Mouse (Mus musculus): ENCODE data around the gene Fam234b. TPM values are rescaled to one million over a fixed set of nuclear protein-coding genes. Genes with fewer than 3 reads are reported as not detected.

The Fam234b gene
- polyA plus RNA-seq, 1 experiment from 2014 or later = 18.7 TPM

DNA sequence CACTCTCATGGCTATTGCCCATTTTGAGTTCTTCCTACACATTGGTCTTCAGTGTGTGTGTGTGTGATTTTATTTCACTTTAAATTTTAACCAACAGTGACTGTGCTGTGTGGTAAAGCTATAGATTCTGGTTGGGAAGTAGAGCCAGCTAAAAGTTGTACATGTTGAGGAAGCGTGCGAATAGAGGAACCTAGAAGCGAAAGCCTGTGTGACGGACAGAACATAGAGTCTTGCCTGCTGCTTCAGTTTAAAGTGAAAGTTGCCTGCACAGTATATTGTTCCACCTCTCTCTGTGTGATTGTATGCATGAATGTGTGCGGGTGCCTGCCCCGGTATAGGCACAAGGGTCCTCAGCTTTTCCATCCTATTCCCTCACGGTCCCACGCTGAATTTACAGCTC lies 42.6 kb downstream of the Fam234b start:
- no peak for DNase-seq (ENCODE audit: low spot score)
- Histone ChIP-seq H3K27ac (no peak overlapping the region), H3K36me3 (no peaks in the 10 kb centered on the region), H3K4me3 (no peak overlapping the region), H3K9me3 (replicated peaks) (no peaks in the 10 kb centered on the region), H3K4me1 (peaks cover 22% of the 10 kb centered on the region), H3K27me3 (ENCODE audit: low read depth, poor library complexity, severe bottlenecking) (no peaks in the 10 kb centered on the region)
- 92% methylated on average over 8 of the region's 8 CpGs for WGBS

DNA sequence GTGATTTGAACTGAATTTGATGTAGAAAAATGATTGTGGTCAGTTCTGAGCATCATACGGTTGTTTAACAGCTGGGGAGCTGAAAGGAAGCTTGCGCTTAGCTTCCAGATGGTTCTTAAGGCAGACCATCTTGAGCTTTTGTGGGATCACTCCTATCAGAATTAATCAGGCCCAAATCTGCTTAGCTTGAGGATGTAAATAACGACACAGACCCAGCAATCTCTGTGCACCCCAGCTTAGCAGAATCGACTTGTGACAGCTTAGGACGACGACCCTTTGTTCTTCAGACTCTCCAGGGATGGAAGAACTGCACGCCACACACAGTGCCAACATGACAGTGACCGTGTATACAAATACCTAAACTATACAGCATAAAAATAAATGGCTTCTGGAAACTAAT lies 47.8 kb downstream of the Fam234b start:
- Histone ChIP-seq H3K27me3 (ENCODE audit: low read depth, poor library complexity, severe bottlenecking) (no peaks in the 10 kb centered on the region; the same call in 1 of the 2 replicates), H3K36me3 (no peaks in the 10 kb centered on the region), H3K9me3 (replicated peaks) (no peaks in the 10 kb centered on the region), H3K4me3 (no peak overlapping the region), H3K4me1 (peaks cover 26% of the 10 kb centered on the region), H3K27ac (no peak overlapping the region)
- WGBS = 87% methylated on average over 8 of the region's 8 CpGs
- DNase-seq (ENCODE audit: low spot score) = no peak

DNA sequence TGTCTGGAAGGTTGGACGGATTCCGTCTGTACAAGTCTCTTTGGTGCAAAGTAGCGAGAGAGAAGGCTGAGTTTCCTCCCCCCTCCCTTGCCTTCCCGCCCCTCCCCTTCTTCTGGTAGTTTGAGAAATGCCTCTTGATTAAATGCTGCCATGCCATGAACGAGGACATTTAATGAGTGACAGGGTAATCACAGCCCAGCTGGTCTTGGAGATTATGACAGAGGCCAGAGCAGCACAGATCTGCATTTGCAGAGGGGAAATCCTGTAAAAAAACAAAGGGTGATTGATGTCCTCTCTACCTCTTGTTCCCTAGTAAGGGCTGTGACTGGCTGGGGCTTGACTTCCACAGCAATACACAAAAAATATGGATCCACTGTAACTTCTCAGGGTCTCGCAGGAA lies 50.1 kb downstream of the Fam234b start:
- 59% methylated on average over 6 of the region's 6 CpGs for WGBS

DNA sequence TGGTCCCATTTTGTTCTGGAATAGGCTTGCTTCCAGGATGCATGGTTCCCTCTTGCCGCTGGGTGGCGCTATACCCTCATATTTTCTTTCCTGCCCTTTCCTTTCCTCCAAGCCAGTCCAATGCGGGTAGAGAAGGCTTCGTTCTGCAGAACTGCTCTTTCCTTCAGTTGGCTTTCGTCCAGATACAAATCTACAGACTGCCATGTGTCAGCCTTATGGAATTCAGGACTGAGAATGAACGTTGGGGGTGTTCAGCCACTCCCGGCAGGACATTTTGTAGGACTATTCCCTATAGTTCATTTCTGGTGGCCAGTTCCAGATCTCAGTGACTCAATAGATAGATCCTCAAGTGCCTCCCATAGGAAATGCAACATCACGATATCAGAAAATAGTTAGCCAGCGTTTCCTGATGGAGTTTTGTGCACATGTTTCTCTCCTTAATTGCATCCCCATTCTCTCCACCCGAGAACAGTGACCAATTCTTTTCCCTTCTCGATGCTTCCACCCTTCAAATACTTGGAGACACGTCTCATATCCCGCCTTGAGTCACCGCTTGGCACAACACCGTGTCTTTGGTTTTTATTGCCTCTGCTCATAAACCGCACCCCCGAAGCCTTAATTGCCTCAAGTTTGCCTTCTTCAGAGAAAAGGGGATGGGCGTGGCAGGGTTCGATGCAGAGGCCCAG lies 52.2 kb downstream of the Fam234b start:
- no peaks in the 10 kb centered on the region for H3K9me3 ChIP-seq (replicated peaks)
- DNase-seq (ENCODE audit: low spot score) = peak; percentile 84
- peaks cover 31% of the 10 kb centered on the region for H3K4me1 ChIP-seq
- no peaks in the 10 kb centered on the region for H3K36me3 ChIP-seq
- H3K27me3 ChIP-seq (ENCODE audit: low read depth, poor library complexity, severe bottlenecking) = peaks cover 18% of the 10 kb centered on the region
- no peak overlapping the region for H3K4me3 ChIP-seq
- 30% methylated on average over 19 of the region's 19 CpGs for whole genome bisulfite sequencing
- no peak overlapping the region for H3K27ac ChIP-seq

More for the DNA sequence above, 50.1 kb downstream of the Fam234b start:
- H3K27ac ChIP-seq = no peak overlapping the region
- H3K36me3 ChIP-seq = no peaks in the 10 kb centered on the region
- peaks cover 13% of the 10 kb centered on the region for H3K27me3 ChIP-seq (ENCODE audit: low read depth, poor library complexity, severe bottlenecking)
- H3K4me3 ChIP-seq = no peak overlapping the region
- peaks cover 27% of the 10 kb centered on the region for H3K4me1 ChIP-seq
- DNase-seq (ENCODE audit: low spot score) = no peak
- no peaks in the 10 kb centered on the region for H3K9me3 ChIP-seq (replicated peaks)

DNA sequence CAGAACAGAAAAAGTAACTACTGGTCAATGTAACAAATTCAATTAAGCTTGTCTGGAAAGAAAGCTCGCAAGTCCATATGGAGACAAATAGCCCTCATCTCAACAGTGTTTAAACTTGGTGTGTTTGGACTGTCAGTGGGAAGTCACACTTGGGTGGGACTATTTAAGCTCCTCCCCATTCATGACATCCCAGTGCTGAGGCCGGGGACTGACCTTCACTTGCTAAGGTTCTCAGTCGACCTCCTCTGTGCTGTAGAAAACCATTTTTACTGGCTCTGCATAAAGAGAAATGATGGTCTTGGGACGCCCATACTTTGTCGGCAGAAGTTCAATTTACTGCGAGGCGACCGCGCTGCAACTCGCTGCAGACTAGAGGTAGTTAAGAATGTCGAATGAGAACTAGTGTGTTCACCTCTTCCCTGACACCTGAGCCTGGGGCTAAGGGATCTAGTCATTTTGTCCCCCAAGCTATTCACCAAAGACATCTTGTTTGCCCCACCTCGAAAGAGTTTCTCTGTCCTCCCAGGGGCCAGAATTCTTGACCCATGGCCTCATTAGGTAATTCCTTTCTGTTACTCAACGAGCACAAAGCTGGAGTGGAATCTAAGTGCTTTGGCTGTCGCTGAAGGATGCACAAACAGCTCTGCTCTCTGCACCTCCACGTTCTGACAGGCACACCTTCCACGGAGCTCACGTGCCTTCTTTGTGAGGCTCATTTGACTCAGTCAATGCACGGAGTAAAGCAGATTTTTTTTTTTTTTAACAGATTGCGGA lies 53.3 kb downstream of the Fam234b start:
- H3K4me3 ChIP-seq = no peak overlapping the region
- no peaks in the 10 kb centered on the region for H3K36me3 ChIP-seq
- H3K27ac ChIP-seq = peak overlapping the region; percentile 51; the same call in 1 of the 2 replicates
- 58% methylated on average over 19 of the region's 19 CpGs for WGBS
- peaks cover 18% of the 10 kb centered on the region; the same call in 1 of the 2 replicates for H3K27me3 ChIP-seq (ENCODE audit: low read depth, poor library complexity, severe bottlenecking)
- H3K4me1 ChIP-seq = peaks cover 31% of the 10 kb centered on the region
- H3K9me3 ChIP-seq (replicated peaks) = no peaks in the 10 kb centered on the region
- DNase-seq (ENCODE audit: low spot score) = no peak

DNA sequence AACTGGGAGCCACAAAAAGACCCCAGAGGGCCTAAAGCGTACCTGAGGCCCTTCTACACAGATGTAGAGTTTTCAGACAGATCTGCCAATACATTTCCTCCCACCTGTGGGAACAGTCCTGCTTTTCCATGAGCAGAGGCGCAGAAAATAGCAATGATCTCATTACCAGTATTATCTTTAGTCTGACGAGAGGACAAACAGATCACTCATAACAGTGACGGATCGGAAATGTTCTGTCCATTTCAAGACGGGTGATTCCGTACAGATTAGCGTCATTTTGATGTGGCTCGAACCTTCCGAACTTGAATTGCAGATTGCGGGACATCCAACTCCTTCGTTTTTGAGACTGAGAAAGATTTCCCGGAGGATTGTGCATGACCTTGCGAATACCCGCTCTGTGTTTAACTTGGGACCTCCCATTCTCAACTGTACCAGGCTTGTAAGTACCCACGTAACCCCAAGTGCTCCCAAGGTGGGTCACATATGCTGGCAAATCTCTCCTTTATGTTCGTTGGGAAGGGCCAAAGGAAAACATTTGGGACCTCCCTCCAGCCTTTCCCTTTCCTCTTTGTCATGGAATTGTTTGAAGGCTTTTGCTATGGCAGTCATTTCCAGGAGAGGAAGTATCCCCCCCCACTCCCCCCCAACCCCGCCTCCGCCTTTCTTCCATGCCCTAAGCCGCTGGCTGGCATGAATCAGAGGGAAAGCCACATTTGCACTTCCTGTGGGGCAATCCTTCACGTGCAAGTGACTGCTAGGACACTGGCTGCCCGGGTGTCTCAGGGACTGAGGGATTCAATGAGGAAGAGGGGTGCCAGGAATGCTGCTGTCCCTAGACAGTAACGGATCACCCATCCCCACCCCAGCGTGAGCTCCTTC lies 54.3 kb downstream of the Fam234b start:
- Histone ChIP-seq H3K27me3 (ENCODE audit: low read depth, poor library complexity, severe bottlenecking) (peaks cover 18% of the 10 kb centered on the region; the same call in 1 of the 2 replicates), H3K27ac (peak overlapping the region; percentile 79), H3K9me3 (replicated peaks) (no peaks in the 10 kb centered on the region), H3K36me3 (no peaks in the 10 kb centered on the region), H3K4me1 (peaks cover 31% of the 10 kb centered on the region), H3K4me3 (peak overlapping the region; percentile 36)
- DNase-seq (ENCODE audit: low spot score) = no peak
- 55% methylated on average over 24 of the region's 24 CpGs for WGBS

DNA sequence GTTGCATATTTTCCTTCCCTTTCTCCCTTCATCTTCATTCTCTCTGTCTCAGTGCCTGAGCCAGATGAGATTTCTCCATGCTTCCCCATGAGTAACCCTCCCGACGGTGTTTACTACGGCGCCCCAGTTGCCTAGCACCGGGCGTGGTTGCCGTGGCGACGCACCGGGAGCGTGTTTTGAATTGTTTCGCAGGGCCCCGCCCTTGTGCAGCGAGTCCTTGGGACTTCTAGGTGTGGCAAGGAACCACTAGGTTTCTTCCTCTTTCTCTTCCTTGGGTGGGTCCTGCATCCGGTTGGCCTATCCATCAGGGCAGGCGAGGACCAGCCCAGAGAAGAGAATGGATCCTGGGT lies 54.9 kb downstream of the Fam234b start:
- H3K4me3 ChIP-seq = peak overlapping the region; percentile 36
- H3K27me3 ChIP-seq (ENCODE audit: low read depth, poor library complexity, severe bottlenecking) = peaks cover 18% of the 10 kb centered on the region; the same call in 1 of the 2 replicates
- peaks cover 31% of the 10 kb centered on the region for H3K4me1 ChIP-seq
- WGBS = 3% methylated on average over 16 of the region's 16 CpGs
- peak; percentile 90 for DNase-seq (ENCODE audit: low spot score)
- no peaks in the 10 kb centered on the region for H3K9me3 ChIP-seq (replicated peaks)
- H3K27ac ChIP-seq = peak overlapping the region; percentile 79
- H3K36me3 ChIP-seq = no peaks in the 10 kb centered on the region

DNA sequence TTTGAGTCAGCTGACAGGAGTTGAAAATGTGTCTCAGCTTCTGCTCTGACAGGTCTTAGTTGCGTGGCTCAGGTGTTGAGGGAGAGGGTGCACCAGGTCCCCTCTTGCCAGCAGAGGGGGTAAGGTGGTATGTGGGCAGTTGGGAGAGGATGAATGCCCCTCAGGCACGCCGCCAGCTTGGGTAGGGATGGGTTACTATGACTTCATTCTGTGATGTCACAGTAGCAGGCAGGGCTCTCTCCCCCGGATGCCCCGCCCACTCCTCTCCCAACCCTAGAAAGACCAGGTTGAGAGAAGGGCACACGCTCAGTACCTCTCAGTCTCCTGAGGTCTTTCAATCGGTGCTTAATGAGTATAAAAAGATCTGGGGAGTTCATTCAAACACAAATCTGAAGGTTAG lies 56.4 kb downstream of the Fam234b start, which contains the start of gene Gsg1:
Gene Gsg1, minus strand, starts transcription at position 199 of the 400 bp plus-strand sequence.
- no peaks in the 10 kb centered on the region for H3K9me3 ChIP-seq (replicated peaks)
- H3K27me3 ChIP-seq (ENCODE audit: low read depth, poor library complexity, severe bottlenecking) = peaks cover 18% of the 10 kb centered on the region; the same call in 1 of the 2 replicates
- peak within 1 kb of the TSS; percentile 79 for H3K27ac ChIP-seq
- H3K4me1 ChIP-seq = peaks cover 31% of the 10 kb centered on the region
- no peak within 1 kb of the TSS for H3K4me3 ChIP-seq
- DNase-seq (ENCODE audit: low spot score) = no peak
- WGBS = 75% methylated on average over 7 of the region's 7 CpGs
- H3K36me3 ChIP-seq = no peaks in the 10 kb centered on the region

DNA sequence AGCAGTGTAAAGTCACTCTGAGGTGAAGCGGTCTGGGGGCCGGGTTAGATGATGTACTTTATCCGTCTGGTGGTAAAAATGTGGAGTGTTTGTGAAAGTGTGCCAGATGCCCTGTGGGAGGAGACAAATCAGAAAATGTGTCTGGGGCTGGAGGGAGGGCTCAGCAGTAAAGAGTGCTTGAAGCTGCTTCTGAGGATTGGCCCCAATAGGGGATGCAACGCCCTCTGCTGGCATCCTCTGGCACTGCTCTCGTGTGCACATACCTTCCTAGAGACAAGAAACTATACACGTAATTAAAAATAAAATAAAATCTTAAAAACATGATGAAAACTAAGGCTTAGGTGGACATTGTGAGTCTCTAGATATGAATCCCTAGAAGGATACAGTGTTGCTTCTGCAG lies 62.7 kb downstream of the Fam234b start:
- no peaks in the 10 kb centered on the region for H3K4me1 ChIP-seq
- no peaks in the 10 kb centered on the region for H3K27me3 ChIP-seq (ENCODE audit: low read depth, poor library complexity, severe bottlenecking)
- DNase-seq (ENCODE audit: low spot score) = no peak
- H3K9me3 ChIP-seq (replicated peaks) = no peaks in the 10 kb centered on the region
- H3K4me3 ChIP-seq = no peak overlapping the region
- no peaks in the 10 kb centered on the region for H3K36me3 ChIP-seq
- H3K27ac ChIP-seq = no peak overlapping the region
- WGBS = 90% methylated on average over 6 of the region's 6 CpGs

DNA sequence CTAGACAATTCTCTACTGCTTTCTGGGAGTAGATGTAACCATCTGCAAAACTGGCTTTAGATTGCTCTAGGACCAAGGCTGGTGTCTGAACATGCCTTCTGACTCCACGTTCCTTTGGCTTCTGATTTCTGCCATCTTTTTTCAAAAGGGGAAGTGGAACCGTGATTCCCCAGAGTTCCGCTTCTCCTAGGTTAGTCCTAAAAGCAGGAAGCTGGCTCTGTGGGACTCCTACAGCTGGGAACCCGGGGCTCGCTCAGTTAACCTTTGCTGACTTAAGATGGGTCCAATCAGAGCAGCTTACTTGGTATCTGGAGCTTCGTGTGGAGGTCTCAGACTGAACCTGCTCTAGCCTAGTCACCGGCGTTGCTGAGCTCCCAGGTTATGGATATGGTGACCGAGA lies 63.3 kb downstream of the Fam234b start:
- no peaks in the 10 kb centered on the region for H3K27me3 ChIP-seq (ENCODE audit: low read depth, poor library complexity, severe bottlenecking)
- no peaks in the 10 kb centered on the region for H3K4me1 ChIP-seq
- H3K4me3 ChIP-seq = no peak overlapping the region
- no peaks in the 10 kb centered on the region for H3K9me3 ChIP-seq (replicated peaks)
- WGBS = 93% methylated on average over 9 of the region's 9 CpGs
- DNase-seq (ENCODE audit: low spot score) = no peak
- no peak overlapping the region for H3K27ac ChIP-seq
- no peaks in the 10 kb centered on the region for H3K36me3 ChIP-seq

DNA sequence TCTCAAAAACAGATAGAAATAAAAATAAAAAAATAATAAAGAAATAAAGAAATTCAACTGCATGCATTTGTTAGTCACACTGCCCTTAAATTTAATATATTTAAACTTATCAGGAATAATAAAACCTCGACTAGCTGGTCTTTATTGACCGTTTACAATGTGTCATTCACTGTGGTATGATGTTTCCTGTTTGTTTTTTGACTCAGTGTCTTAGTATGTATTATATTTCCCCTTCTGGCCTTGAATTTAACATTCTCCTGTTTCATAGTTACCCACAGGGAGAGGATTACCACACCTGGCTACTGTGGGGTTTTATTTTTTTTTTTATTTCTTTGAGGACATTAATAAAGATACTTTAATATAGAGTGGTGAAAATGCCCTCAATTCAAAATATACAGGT lies 64.8 kb downstream of the Fam234b start:
- no peaks in the 10 kb centered on the region for H3K4me1 ChIP-seq
- DNase-seq (ENCODE audit: low spot score) = no peak
- no peak overlapping the region for H3K4me3 ChIP-seq
- H3K27ac ChIP-seq = no peak overlapping the region
- 77% methylated on average over 2 of the region's 2 CpGs for WGBS
- H3K27me3 ChIP-seq (ENCODE audit: low read depth, poor library complexity, severe bottlenecking) = no peaks in the 10 kb centered on the region
- no peaks in the 10 kb centered on the region for H3K9me3 ChIP-seq (replicated peaks)
- H3K36me3 ChIP-seq = no peaks in the 10 kb centered on the region

DNA sequence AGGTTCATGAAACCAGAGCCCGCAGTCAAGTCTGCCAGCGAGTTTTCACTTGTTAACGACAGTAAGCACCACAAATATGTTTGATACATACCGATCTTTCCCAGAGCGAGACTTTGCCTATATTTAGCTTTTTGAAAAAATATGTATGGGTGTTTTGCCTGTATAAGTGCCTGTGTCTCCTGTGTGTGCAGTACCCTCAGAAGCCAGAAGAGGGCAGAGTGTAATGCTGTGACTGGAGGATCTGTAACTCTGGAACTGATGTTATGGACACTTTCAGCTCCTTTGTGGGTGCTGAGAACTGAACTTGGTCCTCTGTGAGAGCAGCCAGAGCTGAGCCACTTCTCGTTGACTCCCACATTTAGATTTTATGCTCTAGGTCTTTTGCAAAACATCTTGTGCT lies 66.4 kb downstream of the Fam234b start:
- Histone ChIP-seq H3K4me3 (no peak overlapping the region), H3K27ac (no peak overlapping the region), H3K9me3 (replicated peaks) (no peaks in the 10 kb centered on the region), H3K27me3 (ENCODE audit: low read depth, poor library complexity, severe bottlenecking) (no peaks in the 10 kb centered on the region), H3K4me1 (no peaks in the 10 kb centered on the region), H3K36me3 (no peaks in the 10 kb centered on the region)
- WGBS = 95% methylated on average over 6 of the region's 6 CpGs
- no peak for DNase-seq (ENCODE audit: low spot score)
